ENCODE assay signal across 25 mouse cellular contexts in the genomic region with DNA sequence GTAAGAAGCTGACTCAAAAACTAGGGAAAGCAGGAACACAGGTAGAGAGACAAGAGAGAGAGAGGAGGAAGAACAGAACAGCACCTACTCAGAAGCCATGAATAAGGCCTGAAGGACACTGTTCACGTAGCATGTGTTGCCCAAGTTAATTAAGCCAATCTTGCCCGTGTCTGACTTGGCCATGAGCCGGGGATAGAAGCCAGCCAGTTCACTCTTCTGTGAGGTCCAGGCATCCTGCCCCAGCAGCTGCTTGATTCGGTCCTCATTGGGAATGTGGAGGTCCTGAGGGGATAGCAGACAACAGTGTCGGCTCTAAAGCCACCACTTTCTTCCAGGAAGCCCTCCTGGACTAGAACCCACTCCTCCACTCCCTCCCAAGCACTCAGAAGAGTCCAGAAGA. TPM values are rescaled to one million over a fixed set of nuclear protein-coding genes. Genes with fewer than 3 reads are reported as not detected.
DNase-seq lines count a peak whose midpoint lies in the region; ATAC-seq and TF ChIP-seq lines count a peak whose summit lies in the region.
"Had no signal": no experiment of that assay in that cellular context is flagged by ENCODE, and none has a peak within 500 bp of the region (broad histone marks: within the 10 kb centered on the region; RNA-seq: fewer than 3 reads in every experiment).

No protein-coding gene starts in this region.

- H3K4me1 ChIP-seq in midbrain, postnatal 0 days (ENCODE audit: insufficient read depth, low read length): no peaks in the 10 kb centered on the region
- no peaks in the 10 kb centered on the region for H3K4me1 ChIP-seq in midbrain, embryonic 13.5 days (replicated peaks)
- H3K4me1 ChIP-seq: embryonic facial prominence, embryonic 13.5 days; forebrain, embryonic 13.5 days; hindbrain, embryonic 12.5 days; liver, embryonic 13.5 days; neural tube, embryonic 13.5 days had no signal

- no peaks in the 10 kb centered on the region for H3K9me3 ChIP-seq in midbrain, postnatal 0 days (ENCODE audit: low read length)
- H3K9me3 ChIP-seq in midbrain, embryonic 13.5 days: no peaks in the 10 kb centered on the region
- H3K9me3 ChIP-seq: embryonic facial prominence, embryonic 13.5 days; forebrain, embryonic 13.5 days; hindbrain, embryonic 12.5 days; liver, embryonic 13.5 days; neural tube, embryonic 13.5 days had no signal

- peak; percentile 31 for DNase-seq in adrenal gland, postnatal 14 days
- no peak for DNase-seq in adrenal gland, adult (ENCODE audit: inconsistent age in 2 of 2, low spot score in 1 of 2)
- peak; percentile 47 for DNase-seq in gastrocnemius, postnatal 10 days
- DNase-seq in gastrocnemius, adult 8-10 months (ENCODE audit: low spot score in 2 of 2): no peak
- DNase-seq in midbrain, postnatal 0 days (ENCODE audit: low spot score): peak; percentile 31
- peak; percentile 67 to 77 for DNase-seq in cerebellum, postnatal 14 days
- DNase-seq: adrenal gland, postnatal 10 days; embryo, embryonic 11 days; gastrocnemius, postnatal 25 days; heart, adult 2 months; kidney, adult 18-20 months; kidney, postnatal 4 days; liver, embryonic 13.5 days; lung, adult 2 months; lung, postnatal 14 days; midbrain, embryonic 14.5 days; right cerebral cortex, adult 18-20 months had no signal

- no peak for ATAC-seq in midbrain, postnatal 0 days (ENCODE audit: low FRiP score)
- no peak for ATAC-seq in midbrain, embryonic 13.5 days
- ATAC-seq: activated CD4-positive, CD25-positive, alpha-beta regulatory T cell, adult 4 months; forebrain, embryonic 13.5 days; inflammation-experienced regulatory T-cells, adult 6 months had no signal

- no peak overlapping the region for H3K27ac ChIP-seq in midbrain, postnatal 0 days (ENCODE audit: low read depth, low read length)
- H3K27ac ChIP-seq in midbrain, embryonic 13.5 days: no peak overlapping the region
- H3K27ac ChIP-seq: embryonic facial prominence, embryonic 13.5 days; forebrain, embryonic 13.5 days; heart, adult 2 months; hindbrain, embryonic 12.5 days; liver, embryonic 13.5 days; neural tube, embryonic 13.5 days had no signal

- no peak overlapping the region for H3K4me2 ChIP-seq in midbrain, postnatal 0 days (ENCODE audit: low read depth, low read length, poor library complexity, severe bottlenecking)
- H3K4me2 ChIP-seq in midbrain, embryonic 13.5 days (replicated peaks): no peak overlapping the region
- H3K4me2 ChIP-seq: embryonic facial prominence, embryonic 13.5 days; forebrain, embryonic 13.5 days; hindbrain, embryonic 12.5 days; liver, embryonic 13.5 days; neural tube, embryonic 13.5 days had no signal

- no peak overlapping the region for H3K9ac ChIP-seq in midbrain, postnatal 0 days (replicated peaks; ENCODE audit: low read length, poor library complexity, severe bottlenecking)
- H3K9ac ChIP-seq in midbrain, embryonic 13.5 days (replicated peaks): no peak overlapping the region
- H3K9ac ChIP-seq: embryonic facial prominence, embryonic 13.5 days; forebrain, embryonic 13.5 days; hindbrain, embryonic 12.5 days; liver, embryonic 13.5 days; neural tube, embryonic 13.5 days had no signal

- TF ChIP-seq CTCF in midbrain, postnatal 0 days (IDR thresholded peaks at IDR 0.05): no peak

- no peak overlapping the region for H3K4me3 ChIP-seq in midbrain, postnatal 0 days (ENCODE audit: low read depth, low read length)
- H3K4me3 ChIP-seq in midbrain, embryonic 13.5 days (replicated peaks): no peak overlapping the region
- H3K4me3 ChIP-seq: embryonic facial prominence, embryonic 13.5 days; forebrain, embryonic 13.5 days; heart, adult 2 months; hindbrain, embryonic 12.5 days; liver, embryonic 13.5 days; myocyte; neural tube, embryonic 13.5 days had no signal

- WGBS in midbrain, postnatal 0 days: 86% methylated on average over 5 of the region's 5 CpGs
- WGBS in midbrain, embryonic 13.5 days: 87% methylated on average over 5 of the region's 5 CpGs

- peaks cover 48% of the 10 kb centered on the region for H3K36me3 ChIP-seq in midbrain, postnatal 0 days (ENCODE audit: insufficient read depth, low read length)
- peaks cover 60% of the 10 kb centered on the region for H3K36me3 ChIP-seq in midbrain, embryonic 13.5 days
- H3K36me3 ChIP-seq: liver, embryonic 13.5 days had no signal

- no peaks in the 10 kb centered on the region for H3K27me3 ChIP-seq in midbrain, postnatal 0 days (ENCODE audit: insufficient read depth, low read length)
- H3K27me3 ChIP-seq in midbrain, embryonic 13.5 days: no peaks in the 10 kb centered on the region
- H3K27me3 ChIP-seq: embryonic facial prominence, embryonic 13.5 days; forebrain, embryonic 13.5 days; hindbrain, embryonic 12.5 days; neural tube, embryonic 13.5 days had no signal

RNA-seq across cellular contexts. Expression of a gene that starts 17.2 kb away (rescaled TPM):
- 5.9 and 7.2 TPM in 2 replicates for total RNA-seq in adrenal gland, postnatal 14 days (2021)
- total RNA-seq in gastrocnemius, postnatal 10 days (2021): 1 to 10 TPM; 1.3 to 2.0 TPM
- 1 to 10 TPM in 1 of 4 experiments, under 1 TPM in 3; 0.56 to 1.2 (median 0.80) TPM for total RNA-seq in gastrocnemius, adult 8-10 months (2022)
- 13.4 and 14.3 TPM in 2 replicates for total RNA-seq in midbrain, postnatal 0 days (2014; rRNA removed)
- polyA plus RNA-seq in midbrain, postnatal 0 days (2015; fragmentation: Nextera tagmentation; extraction: Ambion mirVana): 2.7 and 2.9 TPM in 2 replicates
- 2.6 and 2.8 TPM in 2 replicates for polyA plus RNA-seq in midbrain, embryonic 13.5 days (2015; fragmentation: Nextera tagmentation; extraction: Ambion mirVana)

RNA-seq across cellular contexts. Expression of a gene that starts 17.5 kb away (rescaled TPM):
- 5.7 and 5.8 TPM in 2 replicates for total RNA-seq in adrenal gland, postnatal 14 days (2021)
- 1 to 10 TPM; 1.3 to 2.3 TPM for total RNA-seq in gastrocnemius, postnatal 10 days (2021)
- total RNA-seq in gastrocnemius, adult 8-10 months (2022): 1 to 10 TPM; 3.3 to 4.1 (median 3.9) TPM
- total RNA-seq in midbrain, postnatal 0 days (2014; rRNA removed): 4.0 and 6.1 TPM in 2 replicates
- polyA plus RNA-seq in midbrain, postnatal 0 days (2015; fragmentation: Nextera tagmentation; extraction: Ambion mirVana): 3.1 TPM in 2 replicates
- 6.9 and 8.3 TPM in 2 replicates for polyA plus RNA-seq in midbrain, embryonic 13.5 days (2015; fragmentation: Nextera tagmentation; extraction: Ambion mirVana)

RNA-seq across cellular contexts. Expression of a gene that starts 56.8 kb away (rescaled TPM):
- 16.3 and 18.0 TPM in 2 replicates for total RNA-seq in adrenal gland, postnatal 14 days (2021)
- 1 to 10 TPM; 5.3 to 7.2 TPM for total RNA-seq in gastrocnemius, postnatal 10 days (2021)
- total RNA-seq in gastrocnemius, adult 8-10 months (2022): 1 to 10 TPM; 1.9 to 3.9 (median 3.6) TPM
- 6.4 and 7.3 TPM in 2 replicates for total RNA-seq in midbrain, postnatal 0 days (2014; rRNA removed)
- polyA plus RNA-seq in midbrain, postnatal 0 days (2015; fragmentation: Nextera tagmentation; extraction: Ambion mirVana): 9.0 and 9.1 TPM in 2 replicates
- 19.5 and 22.2 TPM in 2 replicates for polyA plus RNA-seq in midbrain, embryonic 13.5 days (2015; fragmentation: Nextera tagmentation; extraction: Ambion mirVana)

Comparison
In these comparisons a context has a peak if more than half of its experiments do, and no peak if none do; other contexts are left out.
1. DNase-seq: peak in adrenal gland, postnatal 14 days (single experiment), gastrocnemius, postnatal 10 days (single experiment), midbrain, postnatal 0 days (single experiment) and cerebellum, postnatal 14 days (2 of 2); none in adrenal gland, adult (0 of 2) and gastrocnemius, adult 8-10 months (0 of 2).